Mouse (Mus musculus): ENCODE data around the gene Stum. TPM values are rescaled to one million over a fixed set of nuclear protein-coding genes. Genes with fewer than 3 reads are reported as not detected.

Stum gene
- total RNA-seq, 4 experiments from 2014 or later = 0.12 to 0.75 (median 0.56) TPM

- no peak for DNase-seq (ENCODE audit: low spot score in 2 of 2)
Observed at GRCm38 (mm10) chr1:180499766-180500165, 16.5 kb upstream of the Stum start.

GRCm38 (mm10) chr1:180492777-180493176 is 9.5 kb upstream of the Stum start:
- no peak for DNase-seq (ENCODE audit: low spot score in 2 of 2)

- no peak for DNase-seq (ENCODE audit: low spot score in 2 of 2)
Observed at GRCm38 (mm10) chr1:180485346-180485745, 2.0 kb upstream of the Stum start.

GRCm38 (mm10) chr1:180482840-180483398 is 385 bp downstream of the Stum start:
- no peak for DNase-seq (ENCODE audit: low spot score in 2 of 2)

GRCm38 (mm10) chr1:180481956-180482355 is 1.3 kb downstream of the Stum start:
- DNase-seq (ENCODE audit: low spot score in 2 of 2) = no peak

GRCm38 (mm10) chr1:180481331-180481730 is 2.0 kb downstream of the Stum start:
- no peak for DNase-seq (ENCODE audit: low spot score in 2 of 2)

- DNase-seq (ENCODE audit: low spot score in 2 of 2) = no peak
Observed at GRCm38 (mm10) chr1:180480325-180480724, 3.0 kb downstream of the Stum start.

- peak; percentile 38 to 42 for DNase-seq (ENCODE audit: low spot score in 2 of 2)
Observed at GRCm38 (mm10) chr1:180473566-180473965, 9.7 kb downstream of the Stum start.

GRCm38 (mm10) chr1:180468004-180468403 is 15.3 kb downstream of the Stum start:
- DNase-seq (ENCODE audit: low spot score in 2 of 2) = no peak

GRCm38 (mm10) chr1:180465620-180466019 is 17.7 kb downstream of the Stum start:
- no peak for DNase-seq (ENCODE audit: low spot score in 2 of 2)

GRCm38 (mm10) chr1:180464357-180464756 is 18.9 kb downstream of the Stum start:
- no peak for DNase-seq (ENCODE audit: low spot score in 2 of 2)

GRCm38 (mm10) chr1:180462983-180463475 is 20.3 kb downstream of the Stum start:
- DNase-seq (ENCODE audit: low spot score in 2 of 2) = no peak

GRCm38 (mm10) chr1:180462396-180462795 is 20.9 kb downstream of the Stum start:
- peak in 1 of 2 experiments; percentile 42 for DNase-seq (ENCODE audit: low spot score in 2 of 2)

GRCm38 (mm10) chr1:180460721-180461120 is 22.6 kb downstream of the Stum start:
- no peak for DNase-seq (ENCODE audit: low spot score in 2 of 2)

- DNase-seq (ENCODE audit: low spot score in 2 of 2) = no peak
Observed at GRCm38 (mm10) chr1:180458680-180459079, 24.6 kb downstream of the Stum start.

- no peak for DNase-seq (ENCODE audit: low spot score in 2 of 2)
Observed at GRCm38 (mm10) chr1:180458274-180458673, 25.0 kb downstream of the Stum start.

- DNase-seq (ENCODE audit: low spot score in 2 of 2) = no peak
Observed at GRCm38 (mm10) chr1:180449641-180450040, 33.7 kb downstream of the Stum start.

GRCm38 (mm10) chr1:180444411-180444810 is 38.9 kb downstream of the Stum start:
- no peak for DNase-seq (ENCODE audit: low spot score in 2 of 2)

- no peak for DNase-seq (ENCODE audit: low spot score in 2 of 2)
Observed at GRCm38 (mm10) chr1:180439496-180439895, 43.8 kb downstream of the Stum start.

GRCm38 (mm10) chr1:180434925-180435324 is 48.4 kb downstream of the Stum start:
- DNase-seq (ENCODE audit: low spot score in 2 of 2) = no peak

GRCm38 (mm10) chr1:180433796-180434566 is 49.3 kb downstream of the Stum start:
- DNase-seq (ENCODE audit: low spot score in 2 of 2) = no peak

GRCm38 (mm10) chr1:180433098-180433538 is 50.2 kb downstream of the Stum start:
- no peak for DNase-seq (ENCODE audit: low spot score in 2 of 2)

GRCm38 (mm10) chr1:180431833-180432232 is 51.5 kb downstream of the Stum start:
- no peak for DNase-seq (ENCODE audit: low spot score in 2 of 2)

Data from gastrocnemius, adult 8-10 months (tissue).